Mouse (Mus musculus): ENCODE measurements around the gene Atp10a.

GRCm38 (mm10) chr7:58742648-58743047 lies 86.7 kb downstream of the Atp10a start:
- TF ChIP-seq CTCF (IDR thresholded peaks at IDR 0.05; ENCODE audit: borderline replicate concordance, insufficient read depth, low read depth, low read length) (no peak), POLR2A (IDR thresholded peaks at IDR 0.05; ENCODE audit: borderline replicate concordance, insufficient read depth, low read length) (no peak)

Data from cerebellum, adult 2 months (tissue).